Mouse (Mus musculus) urinary bladder, adult 2 months (tissue): ENCODE results near the gene Gm4307. TPM values are rescaled to one million over a fixed set of nuclear protein-coding genes. Genes with fewer than 3 reads are reported as not detected.
A peak's percentile ranks its signal among the peaks of the same experiment; 100 is the strongest.
"Not testable (repeated sequence)": the region's sequence is repeated elsewhere in the genome, so short reads cannot be mapped to it uniquely, and the experiment has no call there.

Experiments used
- DNase-seq: peaks from one replicate; pipeline ENCODE4 v3.0.0; 2022; ENCODE audit warnings: low spot score
- polyA plus RNA-seq: library from polyadenylated mRNA; depleted of rRNA; stranded (reverse); fragments of >200 nt; gene quantifications from 2 replicates; pipeline ENCODE4 v1.2.3, GENCODE M21; 2012; rRNA removed

The Gm4307 gene
- polyA plus RNA-seq = not detected in 2 replicates

- DNase-seq = not testable (repeated sequence)
Measured at GRCm38 (mm10) chr10:100361038-100361437, at the start of gene Gm4307. Gene Gm4307, plus strand, starts transcription at chr10:100361338.

- DNase-seq = not testable (repeated sequence)
Measured at GRCm38 (mm10) chr10:100335376-100335775, 25.8 kb upstream of the Gm4307 start, which contains the start of gene Gm4301. Gene Gm4301, plus strand, starts transcription at chr10:100335676.

- not testable (repeated sequence) for DNase-seq
Measured at GRCm38 (mm10) chr10:100340536-100340935, 20.6 kb upstream of the Gm4307 start, which contains the start of gene Gm4302. Gene Gm4302, plus strand, starts transcription at chr10:100340836.

- not testable (repeated sequence) for DNase-seq
Measured at GRCm38 (mm10) chr10:100345672-100346071, 15.5 kb upstream of the Gm4307 start, which contains the start of gene Gm4303. Gene Gm4303, plus strand, starts transcription at chr10:100345972.

- not testable (repeated sequence) for DNase-seq
Measured at GRCm38 (mm10) chr10:100350793-100351192, 10.3 kb upstream of the Gm4307 start, which contains the start of gene Gm4305. Gene Gm4305, plus strand, starts transcription at chr10:100351093.

GRCm38 (mm10) chr10:100356841-100357240 lies 4.3 kb upstream of the Gm4307 start:
- peak; percentile 24 for DNase-seq

- not testable (repeated sequence) for DNase-seq
Measured at GRCm38 (mm10) chr10:100382460-100382859, 21.3 kb downstream of the Gm4307 start, which contains the start of gene Gm4312. Gene Gm4312, minus strand, starts transcription at chr10:100382560.

- DNase-seq = not testable (repeated sequence)
Measured at GRCm38 (mm10) chr10:100402301-100402700, 41.2 kb downstream of the Gm4307 start.

Other genes with a start within 250 kb of the Gm4307 start
- gene Gm4301, start 25.7 kb upstream of the Gm4307 start, polyA plus RNA-seq = not detected in 2 replicates
- not detected in 2 replicates for gene Gm4302, start 20.5 kb upstream of the Gm4307 start, polyA plus RNA-seq
- gene Gm4303, start 15.4 kb upstream of the Gm4307 start, polyA plus RNA-seq = not detected in 2 replicates
- gene Gm4305, start 10.2 kb upstream of the Gm4307 start, polyA plus RNA-seq = not detected in 2 replicates
- not detected in 2 replicates for gene Gm4312, start 21.2 kb downstream of the Gm4307 start, polyA plus RNA-seq
- gene Tmtc3, start 126.0 kb downstream of the Gm4307 start, polyA plus RNA-seq = 16.8 and 17.2 TPM in 2 replicates
- 6.5 and 6.8 TPM in 2 replicates for gene Cep290, start 126.2 kb downstream of the Gm4307 start, polyA plus RNA-seq
- 11.8 and 12.3 TPM in 2 replicates for gene 4930430F08Rik, start 229.1 kb downstream of the Gm4307 start, polyA plus RNA-seq
- not detected in 2 replicates for gene 1700017N19Rik, start 229.1 kb downstream of the Gm4307 start, polyA plus RNA-seq